21 mouse cellular contexts compared by ENCODE assay signal in the genomic region with DNA sequence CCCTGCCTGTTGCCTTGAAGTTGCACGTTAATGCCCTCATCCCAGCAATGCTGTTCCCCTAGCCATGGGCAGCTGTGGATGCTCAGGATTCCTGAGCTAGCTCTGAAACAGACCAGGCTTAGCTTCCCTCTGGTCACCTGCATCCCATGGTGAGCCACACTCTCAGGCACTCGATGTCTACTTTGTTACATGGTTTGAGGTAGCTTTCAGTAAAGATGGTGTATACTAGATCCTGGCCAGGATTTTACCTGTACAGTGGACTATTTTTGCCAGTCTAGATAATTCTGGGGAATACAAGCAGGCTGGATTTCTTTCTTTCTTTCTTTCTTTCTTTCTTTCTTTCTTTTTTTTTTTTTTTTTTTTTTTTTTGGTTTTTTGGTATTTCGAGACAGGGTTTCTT. TPM values are rescaled to one million over a fixed set of nuclear protein-coding genes. Genes with fewer than 3 reads are reported as not detected.
A peak's percentile ranks its signal among the peaks of the same experiment; 100 is the strongest.
DNase-seq lines count a peak whose midpoint lies in the region; ATAC-seq and TF ChIP-seq lines count a peak whose summit lies in the region.
"Had no signal": no experiment of that assay in that cellular context is flagged by ENCODE, and none has a peak within 500 bp of the region (broad histone marks: within the 10 kb centered on the region; RNA-seq: fewer than 3 reads in every experiment).

A gene (plus strand): TSS at position 301 of the 400 bp plus-strand sequence.

- H3K36me3 ChIP-seq in kidney, embryonic 15.5 days, result no peaks in the 10 kb centered on the region
- H3K36me3 ChIP-seq in midbrain, embryonic 16.5 days (ENCODE audit: control insufficient read depth, insufficient read depth, low read length), result no peaks in the 10 kb centered on the region
- no peaks in the 10 kb centered on the region for H3K36me3 ChIP-seq in midbrain, embryonic 10.5 days
- no peaks in the 10 kb centered on the region for H3K36me3 ChIP-seq in ES-Bruce4 (ENCODE audit: control insufficient read depth, insufficient read depth, low read length, poor library complexity, severe bottlenecking)
- H3K36me3 ChIP-seq in intestine, embryonic 16.5 days (ENCODE audit: control insufficient read depth, insufficient read depth, low read length), result no peaks in the 10 kb centered on the region
- H3K36me3 ChIP-seq: embryonic facial prominence, embryonic 15.5 days; forebrain, embryonic 12.5 days; heart, embryonic 12.5 days; hindbrain, embryonic 10.5 days had no signal

- no peak for TF ChIP-seq CTCF in ES-Bruce4 (IDR thresholded peaks at IDR 0.05; ENCODE audit: low read depth, low read length)

- H3K9ac ChIP-seq in kidney, embryonic 15.5 days, result no peak within 1 kb of the TSS
- 0 out of 2 replicates have a peak within 1 kb of the TSS, but pooled peaks have one; percentile 20 for H3K9ac ChIP-seq in midbrain, embryonic 16.5 days (ENCODE audit: low read depth, low read length)
- H3K9ac ChIP-seq in ES-Bruce4 (ENCODE audit: low read depth, poor library complexity, severe bottlenecking), result no peak within 1 kb of the TSS
- no peak within 1 kb of the TSS for H3K9ac ChIP-seq in intestine, embryonic 16.5 days (ENCODE audit: low read depth, low read length)
- H3K9ac ChIP-seq: embryonic facial prominence, embryonic 15.5 days; forebrain, embryonic 12.5 days; heart, embryonic 12.5 days; hindbrain, embryonic 14.5 days had no signal

- no peak within 1 kb of the TSS for H3K4me2 ChIP-seq in kidney, embryonic 15.5 days
- H3K4me2 ChIP-seq in midbrain, embryonic 16.5 days (ENCODE audit: low read length), result no peak within 1 kb of the TSS
- no peak within 1 kb of the TSS for H3K4me2 ChIP-seq in intestine, embryonic 16.5 days (ENCODE audit: low read depth, low read length)
- H3K4me2 ChIP-seq: embryonic facial prominence, embryonic 15.5 days; forebrain, embryonic 12.5 days; heart, embryonic 12.5 days; hindbrain, embryonic 14.5 days had no signal

- TF ChIP-seq POLR2A in ES-Bruce4 (IDR thresholded peaks at IDR 0.05; ENCODE audit: insufficient read depth, low read length), result no peak

- no peak within 1 kb of the TSS for H3K4me3 ChIP-seq in kidney, embryonic 15.5 days (replicated peaks)
- H3K4me3 ChIP-seq in midbrain, embryonic 16.5 days (ENCODE audit: low read depth, low read length), result no peak within 1 kb of the TSS
- no peak within 1 kb of the TSS for H3K4me3 ChIP-seq in midbrain, embryonic 10.5 days
- peak within 1 kb of the TSS; percentile 39 for H3K4me3 ChIP-seq in ES-Bruce4 (ENCODE audit: low read depth, low read length)
- H3K4me3 ChIP-seq in intestine, embryonic 16.5 days (ENCODE audit: low read length), result no peak within 1 kb of the TSS
- H3K4me3 ChIP-seq: embryonic facial prominence, embryonic 15.5 days; forebrain, embryonic 12.5 days; heart, embryonic 12.5 days; hindbrain, embryonic 10.5 days had no signal

- H3K27me3 ChIP-seq in kidney, embryonic 15.5 days, result no peaks in the 10 kb centered on the region; the same call in 1 of the 2 replicates
- H3K27me3 ChIP-seq in midbrain, embryonic 16.5 days (ENCODE audit: control insufficient read depth, insufficient read depth, low read depth, low read length), result no peaks in the 10 kb centered on the region
- H3K27me3 ChIP-seq in midbrain, embryonic 10.5 days (ENCODE audit: low read depth, poor library complexity, severe bottlenecking), result peaks cover under 1% of the 10 kb centered on the region; the same call in 1 of the 2 replicates
- H3K27me3 ChIP-seq in ES-Bruce4 (ENCODE audit: control insufficient read depth, insufficient read depth, low read length, poor library complexity, severe bottlenecking), result no peaks in the 10 kb centered on the region
- H3K27me3 ChIP-seq in intestine, embryonic 16.5 days (replicated peaks; ENCODE audit: control insufficient read depth, insufficient read depth, low read length), result no peaks in the 10 kb centered on the region
- H3K27me3 ChIP-seq: embryonic facial prominence, embryonic 15.5 days had no signal

- WGBS in kidney, embryonic 15.5 days, result 87% methylated on average over 3 of the region's 3 CpGs
- WGBS in midbrain, embryonic 16.5 days, result 71% methylated on average over 3 of the region's 3 CpGs
- 74% methylated on average over 3 of the region's 3 CpGs for WGBS in midbrain, embryonic 10.5 days
- 77% methylated on average over 3 of the region's 3 CpGs for WGBS in intestine, embryonic 16.5 days

- no peak for TF ChIP-seq EP300 in ES-Bruce4 (IDR thresholded peaks at IDR 0.05; ENCODE audit: insufficient read depth, low read depth, low read length)

- no peak within 1 kb of the TSS for H3K27ac ChIP-seq in kidney, embryonic 15.5 days
- H3K27ac ChIP-seq in midbrain, embryonic 16.5 days (ENCODE audit: low read length), result no peak within 1 kb of the TSS
- no peak within 1 kb of the TSS for H3K27ac ChIP-seq in midbrain, embryonic 10.5 days (replicated peaks)
- peak within 1 kb of the TSS; percentile 74 for H3K27ac ChIP-seq in ES-Bruce4 (ENCODE audit: insufficient read depth, low read length)
- H3K27ac ChIP-seq in intestine, embryonic 16.5 days (ENCODE audit: low read length), result no peak within 1 kb of the TSS
- H3K27ac ChIP-seq: embryonic facial prominence, embryonic 15.5 days; forebrain, embryonic 12.5 days; hindbrain, embryonic 10.5 days; hindbrain, embryonic 14.5 days had no signal

- H3K4me1 ChIP-seq in kidney, embryonic 15.5 days, result no peaks in the 10 kb centered on the region
- H3K4me1 ChIP-seq in midbrain, embryonic 16.5 days (ENCODE audit: control insufficient read depth, insufficient read depth, low read length), result no peaks in the 10 kb centered on the region
- no peaks in the 10 kb centered on the region for H3K4me1 ChIP-seq in midbrain, embryonic 10.5 days
- H3K4me1 ChIP-seq in ES-Bruce4 (ENCODE audit: control insufficient read depth, insufficient read depth, low read length), result peaks cover 11% of the 10 kb centered on the region
- no peaks in the 10 kb centered on the region for H3K4me1 ChIP-seq in intestine, embryonic 16.5 days (ENCODE audit: control insufficient read depth, insufficient read depth, low read length)
- H3K4me1 ChIP-seq: embryonic facial prominence, embryonic 15.5 days; forebrain, embryonic 12.5 days; heart, embryonic 12.5 days; hindbrain, embryonic 10.5 days had no signal

- no peak for ATAC-seq in kidney, embryonic 15.5 days (replicated peaks; ENCODE audit: low FRiP score)
- no peak for ATAC-seq in midbrain, embryonic 16.5 days
- no peak for ATAC-seq in intestine, embryonic 16.5 days
- ATAC-seq: forebrain, embryonic 16.5 days; Patski had no signal

- no peaks in the 10 kb centered on the region for H3K9me3 ChIP-seq in kidney, embryonic 15.5 days (replicated peaks)
- H3K9me3 ChIP-seq in midbrain, embryonic 16.5 days (replicated peaks; ENCODE audit: control insufficient read depth, low read length, poor library complexity, severe bottlenecking), result no peaks in the 10 kb centered on the region
- no peaks in the 10 kb centered on the region for H3K9me3 ChIP-seq in midbrain, embryonic 10.5 days (replicated peaks)
- H3K9me3 ChIP-seq in ES-Bruce4 (replicated peaks; ENCODE audit: control insufficient read depth, insufficient read depth, low read length, poor library complexity, severe bottlenecking), result no peaks in the 10 kb centered on the region
- H3K9me3 ChIP-seq in intestine, embryonic 16.5 days (ENCODE audit: control insufficient read depth, low read length), result no peaks in the 10 kb centered on the region
- H3K9me3 ChIP-seq: embryonic facial prominence, embryonic 15.5 days; forebrain, embryonic 12.5 days; heart, embryonic 12.5 days; hindbrain, embryonic 10.5 days had no signal

- DNase-seq in kidney, adult 18-20 months, result no peak
- no peak for DNase-seq in midbrain, embryonic 10.5 days (ENCODE audit: low spot score)
- DNase-seq in right cerebral cortex, postnatal 25 days, result no peak
- DNase-seq: adrenal gland, adult 2 months; adrenal gland, postnatal 25 days; cerebellum, adult 18-20 months; cerebellum, postnatal 10 days; embryo, embryonic 11 days; gastrocnemius, postnatal 14 days had no signal

RNA-seq across cellular contexts. Expression of the gene that starts here (rescaled TPM):
- polyA plus RNA-seq in kidney, embryonic 15.5 days (2015; fragmentation: Nextera tagmentation; extraction: Ambion mirVana), result 10.6 and 12.6 TPM in 2 replicates
- 2.3 and 3.6 TPM in 2 replicates for polyA plus RNA-seq in midbrain, embryonic 16.5 days (2015; fragmentation: Nextera tagmentation; extraction: Ambion mirVana)
- polyA plus RNA-seq in midbrain, embryonic 10.5 days (2016; fragmentation: Nextera tagmentation; extraction: Ambion mirVana), result 0.49 TPM in 1 of 2 replicates, not detected in the other
- 2.8 TPM in 1 of 2 replicates, not detected in the other for polyA plus RNA-seq in ES-Bruce4 (2011; ENCODE audit: insufficient read depth, insufficient read length, low read depth, missing spikeins)
- 7.4 and 10.3 TPM in 2 replicates for polyA plus RNA-seq in intestine, embryonic 16.5 days (2015; fragmentation: Nextera tagmentation; extraction: Ambion mirVana)
- polyA plus RNA-seq: embryonic facial prominence, embryonic 11.5 days; heart, embryonic 12.5 days; hindbrain, embryonic 10.5 days; Patski had no signal
